Mouse (Mus musculus) embryonic facial prominence, embryonic 11.5 days (tissue): Measurements from ENCODE around the gene Rnf114. TPM values are rescaled to one million over a fixed set of nuclear protein-coding genes. Genes with fewer than 3 reads are reported as not detected.

Experiments
- ATAC-seq: fragments of 200-750 bp; cut with Nextera tagmentation; replicated peaks from 2 replicates; pipeline ENCODE4 v1.8.0; 2017; ENCODE audit warnings: low read depth; ENCODE audit not compliant: insufficient number of reproducible peaks, low FRiP score, low TSS enrichment
- DNase-seq: peaks from one replicate; pipeline ENCODE4 v3.0.0-alpha.2; 2015; ENCODE audit warnings: low spot score
- H3K27ac ChIP-seq: fragments of 300-500 bp; sonication (generic); replicated peaks from 2 replicates; pipeline ENCODE4 v1.5.1; 2014; ENCODE audit warnings: mild to moderate bottlenecking, low read depth, low read length, control low read depth
- H3K27me3 ChIP-seq: fragments of 300-500 bp; sonication (generic); 2 replicates; pipeline ENCODE4 v1.6.1; 2014; ENCODE audit warnings: mild to moderate bottlenecking, low read length, moderate library complexity, mixed read lengths; ENCODE audit not compliant: control insufficient read depth, insufficient read depth
- H3K36me3 ChIP-seq: fragments of 300-500 bp; sonication (generic); replicated peaks from 2 replicates; pipeline ENCODE4 v1.6.1; 2014; ENCODE audit warnings: low read depth, mild to moderate bottlenecking, low read length, moderate library complexity, mixed read lengths; ENCODE audit not compliant: control insufficient read depth, insufficient read depth
- H3K4me1 ChIP-seq: fragments of 300-500 bp; sonication (generic); 2 replicates; pipeline ENCODE4 v1.6.1; 2014; ENCODE audit warnings: low read length, mixed read lengths; ENCODE audit not compliant: control insufficient read depth, insufficient read depth
- H3K4me2 ChIP-seq: fragments of 300-500 bp; sonication (generic); 2 replicates; pipeline ENCODE4 v1.6.1; 2014; ENCODE audit warnings: low read depth, mild to moderate bottlenecking, control low read depth, low read length, moderate library complexity
- H3K4me3 ChIP-seq: fragments of 300-500 bp; sonication (generic); 2 replicates; pipeline ENCODE4 v1.5.1; 2014; ENCODE audit warnings: low read depth, low read length, control low read depth
- H3K9ac ChIP-seq: fragments of 300-500 bp; sonication (generic); replicated peaks from 2 replicates; pipeline ENCODE4 v1.6.1; 2014; ENCODE audit warnings: mild to moderate bottlenecking, control low read depth, low read length
- H3K9me3 ChIP-seq: fragments of 300-500 bp; sonication (generic); replicated peaks from 2 replicates; pipeline ENCODE4 v1.6.1; 2016; ENCODE audit warnings: mild to moderate bottlenecking, low read length, inconsistent platforms, mixed read lengths; ENCODE audit not compliant: control insufficient read depth
- WGBS: fragments of 180-500 bp; shearing (Covaris S2); extraction: QIAGEN DNeasy Blood & Tissue Kit; methylation state at CpG from one replicate; pipeline ENCODE4 v1.1.7; 2014; 5-methylcytosine and 5-hydroxymethylcytosine counted together
- polyA plus RNA-seq: library from polyadenylated mRNA; unstranded; fragments of >200 nt; fragmentation: Nextera tagmentation; extraction: Ambion mirVana; gene quantifications from 2 replicates; pipeline ENCODE4 v1.2.1, GENCODE M21; 2014

The Rnf114 gene
- polyA plus RNA-seq, 1 experiment from 2014 or later, result 113 TPM

GRCm38 (mm10) chr2:167562101-167562500 lies 69.7 kb downstream of the Rnf114 start:
- H3K27me3 ChIP-seq, result no peaks in the 10 kb centered on the region
- H3K4me2 ChIP-seq, result no peak overlapping the region
- H3K27ac ChIP-seq, result peak overlapping the region; percentile 78
- H3K4me3 ChIP-seq, result no peak overlapping the region
- ATAC-seq (no peak), DNase-seq (no peak)
- no peaks in the 10 kb centered on the region for H3K36me3 ChIP-seq
- H3K4me1 ChIP-seq, result peaks cover 29% of the 10 kb centered on the region
- no peaks in the 10 kb centered on the region for H3K9me3 ChIP-seq
- 34% methylated on average over 8 of the region's 8 CpGs for WGBS
- no peak overlapping the region; the same call in 1 of the 2 replicates for H3K9ac ChIP-seq

GRCm38 (mm10) chr2:167563035-167563434 lies 70.6 kb downstream of the Rnf114 start:
- H3K4me3 ChIP-seq, result no peak overlapping the region
- peak overlapping the region; percentile 78 for H3K27ac ChIP-seq
- DNase-seq (no peak), ATAC-seq (no peak)
- no peaks in the 10 kb centered on the region for H3K9me3 ChIP-seq
- H3K9ac ChIP-seq, result no peak overlapping the region
- H3K36me3 ChIP-seq, result no peaks in the 10 kb centered on the region
- H3K4me2 ChIP-seq, result no peak overlapping the region
- WGBS, result 50% methylated on average over 5 of the region's 5 CpGs
- peaks cover 29% of the 10 kb centered on the region for H3K4me1 ChIP-seq
- no peaks in the 10 kb centered on the region for H3K27me3 ChIP-seq

GRCm38 (mm10) chr2:167563703-167564102 lies 71.3 kb downstream of the Rnf114 start:
- DNase-seq, result peak; percentile 88
- Histone ChIP-seq H3K36me3 (no peaks in the 10 kb centered on the region), H3K27me3 (no peaks in the 10 kb centered on the region), H3K4me2 (peak overlapping the region; percentile 23; the same call in 1 of the 2 replicates), H3K27ac (peak overlapping the region; percentile 78), H3K4me3 (no peak overlapping the region), H3K9me3 (no peaks in the 10 kb centered on the region), H3K4me1 (peaks cover 29% of the 10 kb centered on the region), H3K9ac (no peak overlapping the region; the same call in 1 of the 2 replicates)
- WGBS, result 23% methylated on average over 12 of the region's 12 CpGs
- peak; percentile 51 for ATAC-seq

- Histone ChIP-seq H3K4me2 (no peak overlapping the region), H3K9me3 (no peaks in the 10 kb centered on the region), H3K27me3 (no peaks in the 10 kb centered on the region), H3K36me3 (no peaks in the 10 kb centered on the region), H3K4me1 (peaks cover 27% of the 10 kb centered on the region), H3K4me3 (no peak overlapping the region), H3K9ac (no peak overlapping the region), H3K27ac (peak overlapping the region; percentile 85)
- no peak for DNase-seq
- WGBS, result 60% methylated on average over 13 of the region's 13 CpGs
- no peak for ATAC-seq
Measured at GRCm38 (mm10) chr2:167564551-167565311, 72.3 kb downstream of the Rnf114 start.

GRCm38 (mm10) chr2:167565312-167565656 lies 72.8 kb downstream of the Rnf114 start:
- DNase-seq (no peak), ATAC-seq (no peak)
- peaks cover 23% of the 10 kb centered on the region for H3K4me1 ChIP-seq
- H3K36me3 ChIP-seq, result no peaks in the 10 kb centered on the region
- H3K27ac ChIP-seq, result peak overlapping the region; percentile 85
- H3K4me2 ChIP-seq, result no peak overlapping the region
- H3K27me3 ChIP-seq, result no peaks in the 10 kb centered on the region
- H3K9ac ChIP-seq, result no peak overlapping the region; the same call in 1 of the 2 replicates
- WGBS, result 49% methylated on average over 3 of the region's 3 CpGs
- no peaks in the 10 kb centered on the region for H3K9me3 ChIP-seq
- H3K4me3 ChIP-seq, result no peak overlapping the region

GRCm38 (mm10) chr2:167565682-167566081 lies 73.2 kb downstream of the Rnf114 start:
- 7% methylated on average over 19 of the region's 19 CpGs for WGBS
- H3K4me1 ChIP-seq, result peaks cover 23% of the 10 kb centered on the region
- no peaks in the 10 kb centered on the region for H3K36me3 ChIP-seq
- H3K4me3 ChIP-seq, result no peak overlapping the region
- ATAC-seq (peak; percentile 64), DNase-seq (peak; percentile 90)
- H3K27ac ChIP-seq, result peak overlapping the region; percentile 85
- no peaks in the 10 kb centered on the region for H3K9me3 ChIP-seq
- peak overlapping the region; percentile 26 for H3K9ac ChIP-seq
- H3K27me3 ChIP-seq, result no peaks in the 10 kb centered on the region
- no peak overlapping the region for H3K4me2 ChIP-seq

Other genes with a start within 250 kb of the Rnf114 start
- 16.8 and 17.0 TPM in 2 replicates for gene B4galt5, start 143.5 kb upstream of the Rnf114 start, polyA plus RNA-seq
- 13.5 and 13.9 TPM in 2 replicates for gene Slc9a8, start 70.9 kb upstream of the Rnf114 start, polyA plus RNA-seq
- 12.1 and 13.1 TPM in 2 replicates for gene Spata2, start 242 bp downstream of the Rnf114 start, polyA plus RNA-seq
- gene Snai1, start 45.5 kb downstream of the Rnf114 start, polyA plus RNA-seq, result 66.8 and 76.2 TPM in 2 replicates
- gene Ube2v1, start 139.4 kb downstream of the Rnf114 start, polyA plus RNA-seq, result 223 and 235 TPM in 2 replicates
- gene Gm20431, start 168.9 kb downstream of the Rnf114 start, polyA plus RNA-seq, result 5.2 and 5.6 TPM in 2 replicates
- 3.1 and 4.4 TPM in 2 replicates for gene Cebpb, start 196.3 kb downstream of the Rnf114 start, polyA plus RNA-seq
- 31.9 and 34.1 TPM in 2 replicates for gene Tmem189, start 197.2 kb downstream of the Rnf114 start, polyA plus RNA-seq